12 mouse cellular contexts compared by ENCODE assay signal in genomic region chr2:119238671-119239070, GRCm38 (mm10). TPM values are rescaled to one million over a fixed set of nuclear protein-coding genes. Genes with fewer than 3 reads are reported as not detected.
DNase-seq lines count a peak whose midpoint lies in the region; ATAC-seq and TF ChIP-seq lines count a peak whose summit lies in the region.
"Had no signal": no experiment of that assay in that cellular context is flagged by ENCODE, and none has a peak within 500 bp of the region (broad histone marks: within the 10 kb centered on the region; RNA-seq: fewer than 3 reads in every experiment).

No protein-coding gene starts in this region.

- H3K9me3 ChIP-seq in embryonic facial prominence, embryonic 10.5 days, result no peaks in the 10 kb centered on the region
- no peaks in the 10 kb centered on the region for H3K9me3 ChIP-seq in embryonic facial prominence, embryonic 15.5 days (replicated peaks)

- intact Hi-C loops in heart, adult 2 months (cut with DNase I), result no loop called here

- no peak overlapping the region for H3K9ac ChIP-seq in embryonic facial prominence, embryonic 15.5 days
- no peak overlapping the region for H3K9ac ChIP-seq in heart, adult 2 months (ENCODE audit: low read depth, low read length)

- peak overlapping the region; percentile 61; the same call in 1 of the 2 replicates for H3K4me3 ChIP-seq in embryonic facial prominence, embryonic 10.5 days
- peak overlapping the region; percentile 52 for H3K4me3 ChIP-seq in embryonic facial prominence, embryonic 15.5 days (replicated peaks)
- peak overlapping the region; percentile 83 for H3K4me3 ChIP-seq in small intestine, adult 2 months (ENCODE audit: low read depth, low read length)
- no peak overlapping the region for H3K4me3 ChIP-seq in heart, adult 2 months

- TF ChIP-seq EP300 in heart, adult 2 months (IDR thresholded peaks at IDR 0.05; ENCODE audit: insufficient read depth, low read depth, low read length), result no peak

- TF ChIP-seq CTCF in small intestine, adult 2 months (IDR thresholded peaks at IDR 0.05; ENCODE audit: extremely low read depth, insufficient read length, insufficient replicate concordance, low read depth, low read length), result no peak
- TF ChIP-seq CTCF in heart, adult 2 months (IDR thresholded peaks at IDR 0.05), result no peak

- 60% methylated on average over 2 of the region's 2 CpGs for WGBS in embryonic facial prominence, embryonic 10.5 days
- WGBS in embryonic facial prominence, embryonic 15.5 days, result 62% methylated on average over 2 of the region's 2 CpGs
- WGBS in small intestine, adult 2 months, result 32% methylated on average over 2 of the region's 2 CpGs
- 90% methylated on average over 2 of the region's 2 CpGs for WGBS in heart, adult 2 months

- no peaks in the 10 kb centered on the region for H3K79me2 ChIP-seq in heart, adult 2 months (replicated peaks; ENCODE audit: control insufficient read depth, insufficient read depth, low read length)

- no peaks in the 10 kb centered on the region for H3K36me3 ChIP-seq in embryonic facial prominence, embryonic 10.5 days (replicated peaks)
- H3K36me3 ChIP-seq in embryonic facial prominence, embryonic 15.5 days, result no peaks in the 10 kb centered on the region
- peaks cover 24% of the 10 kb centered on the region for H3K36me3 ChIP-seq in small intestine, adult 2 months (ENCODE audit: control insufficient read depth, insufficient read depth, low read length)
- H3K36me3 ChIP-seq in heart, adult 2 months (ENCODE audit: control insufficient read depth, insufficient read depth, low read length), result no peaks in the 10 kb centered on the region

- DNase-seq in embryonic facial prominence, embryonic 10.5 days (ENCODE audit: low spot score), result no peak
- DNase-seq in kidney, postnatal 14 days, result peak; percentile 39
- DNase-seq in c-Kit-positive CD71-positive TER-119-positive erythroid progenitor cells, embryonic 14.5 days (ENCODE audit: low spot score), result no peak
- DNase-seq in heart, adult 2 months, result no peak
- DNase-seq in embryo, embryonic 11 days, result no peak
- DNase-seq: cerebellum, adult 9-11 months; thymus, postnatal 14 days had no signal

- peak; percentile 71 for TF ChIP-seq POLR2A in small intestine, adult 2 months (IDR thresholded peaks at IDR 0.05; ENCODE audit: low read depth, low read length)
- no peak for TF ChIP-seq POLR2A in heart, adult 2 months (IDR thresholded peaks at IDR 0.05; ENCODE audit: insufficient read depth, low read depth, low read length)

- H3K4me2 ChIP-seq in embryonic facial prominence, embryonic 15.5 days (replicated peaks), result peak overlapping the region; percentile 82

- peaks cover 76% of the 10 kb centered on the region for H3K27me3 ChIP-seq in embryonic facial prominence, embryonic 10.5 days (replicated peaks; ENCODE audit: low read depth, poor library complexity, severe bottlenecking)
- H3K27me3 ChIP-seq in embryonic facial prominence, embryonic 15.5 days, result peaks cover 57% of the 10 kb centered on the region
- H3K27me3 ChIP-seq in small intestine, adult 2 months (ENCODE audit: control insufficient read depth, insufficient read depth, low read length), result no peaks in the 10 kb centered on the region
- peaks cover 11% of the 10 kb centered on the region for H3K27me3 ChIP-seq in heart, adult 2 months (ENCODE audit: control insufficient read depth, insufficient read depth, low read length)

- no peak for ATAC-seq in embryonic facial prominence, embryonic 15.5 days (ENCODE audit: insufficient number of reproducible peaks, low FRiP score, low TSS enrichment, low read depth)

- peaks cover 15% of the 10 kb centered on the region for H3K4me1 ChIP-seq in embryonic facial prominence, embryonic 10.5 days
- H3K4me1 ChIP-seq in embryonic facial prominence, embryonic 15.5 days, result peaks cover 13% of the 10 kb centered on the region
- peaks cover 21% of the 10 kb centered on the region for H3K4me1 ChIP-seq in small intestine, adult 2 months (ENCODE audit: control insufficient read depth, insufficient read depth, insufficient read length, low read length)
- H3K4me1 ChIP-seq in heart, adult 2 months (ENCODE audit: control insufficient read depth, insufficient read depth, low read length), result no peaks in the 10 kb centered on the region

- H3K27ac ChIP-seq in embryonic facial prominence, embryonic 10.5 days (replicated peaks), result no peak overlapping the region
- H3K27ac ChIP-seq in embryonic facial prominence, embryonic 15.5 days (replicated peaks), result no peak overlapping the region
- peak overlapping the region; percentile 96 for H3K27ac ChIP-seq in small intestine, adult 2 months (ENCODE audit: insufficient read depth, low read depth, low read length)
- no peak overlapping the region for H3K27ac ChIP-seq in heart, adult 2 months
- H3K27ac ChIP-seq: macrophage had no signal

RNA-seq across cellular contexts. Expression of gene Spint1, which starts 1.5 kb away (rescaled TPM):
- polyA plus RNA-seq in embryonic facial prominence, embryonic 10.5 days (2016; fragmentation: Nextera tagmentation; extraction: Ambion mirVana), result 11.1 and 11.4 TPM in 2 replicates
- polyA plus RNA-seq in embryonic facial prominence, embryonic 15.5 days (2015; fragmentation: Nextera tagmentation; extraction: Ambion mirVana), result 29.8 and 33.0 TPM in 2 replicates
- 139 and 367 TPM in 2 replicates for polyA plus RNA-seq in small intestine, adult 2 months (2012; rRNA removed)
- not detected for total RNA-seq in heart, adult 2 months (2021)
- 0.32 and 1.1 TPM in 2 replicates for polyA plus RNA-seq in heart, adult 2 months (2012; rRNA removed)

RNA-seq across cellular contexts. Expression of gene Ppp1r14d, which starts 9.0 kb away (rescaled TPM):
- 0.20 TPM in 2 replicates for polyA plus RNA-seq in embryonic facial prominence, embryonic 10.5 days (2016; fragmentation: Nextera tagmentation; extraction: Ambion mirVana)
- polyA plus RNA-seq in embryonic facial prominence, embryonic 15.5 days (2015; fragmentation: Nextera tagmentation; extraction: Ambion mirVana), result 0.36 and 0.37 TPM in 2 replicates
- 124 and 296 TPM in 2 replicates for polyA plus RNA-seq in small intestine, adult 2 months (2012; rRNA removed)
- total RNA-seq in heart, adult 2 months (2021), result not detected
- polyA plus RNA-seq in heart, adult 2 months (2012; rRNA removed), result not detected in 2 replicates
- total RNA-seq: left cerebral cortex, postnatal 25 days had no signal
- polyA plus RNA-seq: heart, postnatal 0 days; macrophage had no signal

RNA-seq across cellular contexts. Expression of gene Dnajc17, which starts 30.1 kb away (rescaled TPM):
- 25.2 and 25.4 TPM in 2 replicates for polyA plus RNA-seq in embryonic facial prominence, embryonic 10.5 days (2016; fragmentation: Nextera tagmentation; extraction: Ambion mirVana)
- polyA plus RNA-seq in embryonic facial prominence, embryonic 15.5 days (2015; fragmentation: Nextera tagmentation; extraction: Ambion mirVana), result 19.0 and 21.7 TPM in 2 replicates
- polyA plus RNA-seq in small intestine, adult 2 months (2012; rRNA removed), result 1.5 and 2.9 TPM in 2 replicates
- 10 to 100 TPM in 1 of 2 experiments, 1 to 10 TPM in 1; 9.3 to 10.1 TPM for total RNA-seq in heart, adult 2 months (2021)
- polyA plus RNA-seq in heart, adult 2 months (2012; rRNA removed), result 2.5 and 4.1 TPM in 2 replicates

RNA-seq across cellular contexts. Expression of gene Zfyve19, which starts 30.3 kb away (rescaled TPM):
- polyA plus RNA-seq in embryonic facial prominence, embryonic 10.5 days (2016; fragmentation: Nextera tagmentation; extraction: Ambion mirVana), result 52.9 and 58.5 TPM in 2 replicates
- polyA plus RNA-seq in embryonic facial prominence, embryonic 15.5 days (2015; fragmentation: Nextera tagmentation; extraction: Ambion mirVana), result 54.1 and 61.4 TPM in 2 replicates
- 20.2 and 46.7 TPM in 2 replicates for polyA plus RNA-seq in small intestine, adult 2 months (2012; rRNA removed)
- 10 to 100 TPM in 1 of 2 experiments, 1 to 10 TPM in 1; 8.5 to 11.6 TPM for total RNA-seq in heart, adult 2 months (2021)
- 17.1 and 25.2 TPM in 2 replicates for polyA plus RNA-seq in heart, adult 2 months (2012; rRNA removed)

RNA-seq across cellular contexts. Expression of gene Rhov, which starts 32.4 kb away (rescaled TPM):
- 0.74 and 2.5 TPM in 2 replicates for polyA plus RNA-seq in embryonic facial prominence, embryonic 10.5 days (2016; fragmentation: Nextera tagmentation; extraction: Ambion mirVana)
- 37.1 and 37.9 TPM in 2 replicates for polyA plus RNA-seq in embryonic facial prominence, embryonic 15.5 days (2015; fragmentation: Nextera tagmentation; extraction: Ambion mirVana)
- polyA plus RNA-seq in small intestine, adult 2 months (2012; rRNA removed), result 2.1 and 3.0 TPM in 2 replicates
- total RNA-seq in heart, adult 2 months (2021), result not detected
- 0.12 TPM in 1 of 2 replicates, not detected in the other for polyA plus RNA-seq in heart, adult 2 months (2012; rRNA removed)
- polyA plus RNA-seq: heart, postnatal 0 days had no signal

Comparison
In these comparisons a context has a peak if more than half of its experiments do, and no peak if none do; other contexts are left out.
1. RNA of gene Ppp1r14d, which starts 9.0 kb away (polyA plus RNA-seq): 124 to 296 TPM in small intestine, adult 2 months; 0.36 to 0.37 TPM in embryonic facial prominence, embryonic 15.5 days, 0.20 TPM in embryonic facial prominence, embryonic 10.5 days and not detected in heart, adult 2 months; every median in the first group is over 10 times any median in the second.